Mouse (Mus musculus) kidney, postnatal 0 days (tissue): ENCODE results near the gene Ank2. TPM values are rescaled to one million over a fixed set of nuclear protein-coding genes. Genes with fewer than 3 reads are reported as not detected.
"Not testable (repeated sequence)": the region's sequence is repeated elsewhere in the genome, so short reads cannot be mapped to it uniquely, and the experiment has no call there.

ENCODE experiments used
- ATAC-seq: fragments of 200-750 bp; cut with Nextera tagmentation; replicated peaks from 2 replicates; pipeline ENCODE4 v1.8.0; 2017; ENCODE audit warnings: low read depth, moderate number of reproducible peaks, moderate TSS enrichment, moderate library complexity; ENCODE audit not compliant: low FRiP score
- DNase-seq: peaks from one replicate; pipeline ENCODE4 v3.0.0-alpha.2; 2016; ENCODE audit warnings: low spot score
- H3K27ac ChIP-seq: fragments of 300-500 bp; sonication (generic); 2 replicates; pipeline ENCODE4 v1.5.1; 2014; ENCODE audit warnings: mild to moderate bottlenecking
- H3K27me3 ChIP-seq: fragments of 300-500 bp; sonication (generic); 2 replicates; pipeline ENCODE4 v1.6.1; 2014; ENCODE audit warnings: low read length, mixed read lengths; ENCODE audit not compliant: insufficient read depth
- H3K36me3 ChIP-seq: fragments of 300-500 bp; sonication (generic); 2 replicates; pipeline ENCODE4 v1.6.1; 2014; ENCODE audit warnings: low read length, mixed read lengths; ENCODE audit not compliant: insufficient read depth
- H3K4me1 ChIP-seq: fragments of 300-500 bp; sonication (generic); replicated peaks from 2 replicates; pipeline ENCODE4 v1.6.1; 2014; ENCODE audit warnings: antibody characterized with exemption, low read length, mixed read lengths; ENCODE audit not compliant: insufficient read depth
- H3K4me2 ChIP-seq: fragments of 300-500 bp; sonication (generic); 2 replicates; pipeline ENCODE4 v1.6.1; 2014; ENCODE audit warnings: mild to moderate bottlenecking, low read length, moderate library complexity, mixed read lengths
- H3K4me3 ChIP-seq: fragments of 300-500 bp; sonication (generic); replicated peaks from 2 replicates; pipeline ENCODE4 v1.5.1; 2014; ENCODE audit warnings: low read depth, low read length
- H3K9ac ChIP-seq: fragments of 300-500 bp; sonication (generic); 2 replicates; pipeline ENCODE4 v1.6.1; 2014; ENCODE audit warnings: low read depth, low read length
- H3K9me3 ChIP-seq: fragments of 300-500 bp; sonication (generic); replicated peaks from 2 replicates; pipeline ENCODE4 v1.6.1; 2016; ENCODE audit warnings: low read length, inconsistent platforms, mixed read lengths
- CTCF ChIP-seq: IDR thresholded peaks from 2 replicates; pipeline ENCODE4 v1.5.1; 2016; ENCODE audit warnings: antibody characterized with exemption, low read depth, mild to moderate bottlenecking, moderate library complexity
- WGBS: fragments of 180-500 bp; shearing (Covaris S2); extraction: QIAGEN DNeasy Blood & Tissue Kit; methylation state at CpG from one replicate; pipeline ENCODE4 v1.1.7; 2014; 5-methylcytosine and 5-hydroxymethylcytosine counted together
- polyA plus RNA-seq: library from polyadenylated mRNA; unstranded; fragments of >200 nt; fragmentation: Nextera tagmentation; extraction: Ambion mirVana; gene quantifications from 2 replicates; pipeline ENCODE4 v1.2.1, GENCODE M21; 2015

Gene Ank2
- polyA plus RNA-seq, 1 experiment from 2014 or later = 4.1 TPM

DNA sequence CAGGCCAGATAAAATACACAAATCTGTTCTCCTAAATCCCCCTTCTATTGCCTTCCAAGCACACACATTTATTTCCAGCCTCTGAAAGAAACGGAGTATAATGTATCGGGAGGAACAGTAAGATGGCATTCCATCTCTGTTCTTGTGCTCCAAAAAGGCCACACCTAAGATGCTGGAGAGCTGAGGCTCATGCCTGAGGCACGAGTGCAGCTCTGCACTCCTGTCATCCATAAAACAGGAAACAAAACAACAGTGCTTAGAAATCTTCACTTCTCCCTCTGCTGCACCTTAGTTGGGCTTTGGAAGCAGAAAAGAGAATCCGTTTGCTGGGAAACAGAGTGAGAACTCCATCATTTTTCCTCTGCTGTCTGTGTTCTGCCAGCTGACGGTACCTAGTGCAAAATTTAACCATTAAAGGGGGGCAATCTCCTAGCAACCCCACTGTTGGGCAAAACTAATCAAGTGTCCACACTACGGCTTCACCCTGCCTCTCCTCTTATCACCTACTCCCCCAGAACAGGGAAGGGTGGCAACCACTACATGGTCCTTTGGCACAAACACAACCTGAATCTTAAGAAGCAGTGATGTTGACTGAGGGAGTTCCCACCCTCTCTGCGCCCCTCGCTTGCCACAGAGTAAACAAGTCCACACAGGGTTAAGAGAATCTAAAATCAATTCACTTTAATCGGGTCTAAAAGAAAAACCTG is 91.1 kb downstream of the Ank2 start:
- Histone ChIP-seq H3K36me3 (no peaks in the 10 kb centered on the region), H3K4me1 (peaks cover 7% of the 10 kb centered on the region; the same call in 1 of the 2 replicates), H3K4me3 (peak overlapping the region; percentile 41), H3K27me3 (no peaks in the 10 kb centered on the region), H3K9me3 (no peaks in the 10 kb centered on the region), H3K4me2 (peak overlapping the region; percentile 82), H3K27ac (no peak overlapping the region), H3K9ac (peak overlapping the region; percentile 59; the same call in 1 of the 2 replicates)
- DNase-seq = peak; percentile 5
- 10% methylated on average over 9 of the region's 9 CpGs for WGBS
- TF ChIP-seq CTCF = no peak
- no peak for ATAC-seq

DNA sequence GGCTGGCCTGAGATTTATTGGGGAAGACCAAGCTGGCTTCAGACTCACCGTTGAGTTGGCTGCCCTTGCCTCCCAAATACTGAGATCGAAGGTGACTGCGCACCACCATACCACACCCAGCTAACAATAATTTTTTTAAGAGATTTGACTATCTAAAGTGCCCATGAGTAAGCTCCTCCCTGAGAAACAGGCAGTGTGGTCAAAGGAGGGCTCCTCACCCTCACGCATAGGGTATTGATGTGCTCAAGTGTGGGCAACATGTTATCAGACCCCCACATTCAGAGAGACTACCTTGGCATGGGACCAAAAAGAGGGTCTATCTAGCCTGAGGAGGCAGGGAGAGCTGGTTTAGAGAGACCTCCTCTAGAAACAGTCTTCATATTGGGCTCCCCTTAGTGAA is 92.3 kb downstream of the Ank2 start:
- Histone ChIP-seq H3K4me3 (no peak overlapping the region), H3K9me3 (no peaks in the 10 kb centered on the region), H3K27ac (no peak overlapping the region), H3K36me3 (no peaks in the 10 kb centered on the region), H3K27me3 (no peaks in the 10 kb centered on the region), H3K4me2 (no peak overlapping the region), H3K4me1 (peaks cover 7% of the 10 kb centered on the region; the same call in 1 of the 2 replicates), H3K9ac (no peak overlapping the region)
- DNase-seq (no peak), ATAC-seq (no peak)
- 94% methylated on average over 4 of the region's 4 CpGs for WGBS
- TF ChIP-seq CTCF = no peak

- H3K36me3 ChIP-seq = no peaks in the 10 kb centered on the region
- ATAC-seq (no peak), DNase-seq (no peak)
- H3K9ac ChIP-seq = no peak overlapping the region
- no peak for TF ChIP-seq CTCF
- 69% methylated on average over 3 of the region's 3 CpGs for WGBS
- no peaks in the 10 kb centered on the region for H3K27me3 ChIP-seq
- H3K27ac ChIP-seq = no peak overlapping the region
- H3K4me3 ChIP-seq = no peak overlapping the region
- H3K4me2 ChIP-seq = no peak overlapping the region
- no peaks in the 10 kb centered on the region for H3K9me3 ChIP-seq
- peaks cover 7% of the 10 kb centered on the region; the same call in 1 of the 2 replicates for H3K4me1 ChIP-seq
Observed at GRCm38 (mm10) chr3:127404371-127404770, 94.8 kb downstream of the Ank2 start.

DNA sequence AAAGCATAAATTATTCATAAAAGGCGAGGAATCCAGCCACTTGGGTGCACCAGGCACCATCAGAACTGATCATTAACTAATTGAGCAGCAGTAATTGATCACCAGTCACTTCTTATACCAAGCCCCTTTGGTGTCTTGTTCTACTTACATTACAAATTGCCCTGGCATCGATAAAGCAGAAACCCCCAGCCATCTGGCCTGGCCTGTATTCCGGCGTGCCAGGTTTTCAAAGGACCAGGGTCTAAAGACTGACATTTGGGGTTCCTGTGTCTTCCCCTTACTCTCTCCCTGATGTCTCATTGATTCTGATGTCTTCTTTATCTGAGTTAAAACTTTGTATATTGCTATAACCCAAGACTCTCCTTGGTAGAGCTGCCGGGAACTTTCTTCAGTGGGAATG is 98.2 kb downstream of the Ank2 start:
- no peak overlapping the region for H3K27ac ChIP-seq
- no peaks in the 10 kb centered on the region for H3K36me3 ChIP-seq
- WGBS = 91% methylated on average over 5 of the region's 5 CpGs
- H3K9me3 ChIP-seq = no peaks in the 10 kb centered on the region
- TF ChIP-seq CTCF = no peak
- H3K9ac ChIP-seq = no peak overlapping the region
- no peak overlapping the region for H3K4me2 ChIP-seq
- DNase-seq = no peak
- H3K4me1 ChIP-seq = no peaks in the 10 kb centered on the region
- H3K4me3 ChIP-seq = no peak overlapping the region
- H3K27me3 ChIP-seq = no peaks in the 10 kb centered on the region
- ATAC-seq = no peak

DNA sequence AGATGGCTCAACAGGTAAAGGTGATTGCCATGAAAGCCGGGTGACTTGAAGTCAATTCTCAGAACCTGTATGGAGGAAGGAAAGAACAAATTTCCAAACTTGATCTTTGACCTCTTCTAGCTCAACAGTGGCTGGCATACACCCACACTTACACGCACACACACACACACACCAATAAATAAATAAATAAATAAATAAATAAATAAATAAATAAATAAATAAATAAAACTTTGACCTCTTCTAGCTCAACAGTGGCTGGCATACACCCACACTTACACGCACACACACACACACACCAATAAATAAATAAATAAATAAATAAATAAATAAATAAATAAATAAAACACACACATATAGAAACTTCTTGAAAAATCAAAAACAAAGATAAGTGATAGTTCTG is 98.7 kb downstream of the Ank2 start:
- not testable (repeated sequence) for H3K4me2 ChIP-seq, H3K9me3 ChIP-seq, H3K36me3 ChIP-seq, H3K27ac ChIP-seq, DNase-seq, H3K9ac ChIP-seq, H3K27me3 ChIP-seq, H3K4me1 ChIP-seq, H3K4me3 ChIP-seq
- 93% methylated on average over 3 of the region's 3 CpGs for WGBS
- 0 out of 2 replicates have a peak, but pooled peaks have one; percentile 25 for ATAC-seq

DNA sequence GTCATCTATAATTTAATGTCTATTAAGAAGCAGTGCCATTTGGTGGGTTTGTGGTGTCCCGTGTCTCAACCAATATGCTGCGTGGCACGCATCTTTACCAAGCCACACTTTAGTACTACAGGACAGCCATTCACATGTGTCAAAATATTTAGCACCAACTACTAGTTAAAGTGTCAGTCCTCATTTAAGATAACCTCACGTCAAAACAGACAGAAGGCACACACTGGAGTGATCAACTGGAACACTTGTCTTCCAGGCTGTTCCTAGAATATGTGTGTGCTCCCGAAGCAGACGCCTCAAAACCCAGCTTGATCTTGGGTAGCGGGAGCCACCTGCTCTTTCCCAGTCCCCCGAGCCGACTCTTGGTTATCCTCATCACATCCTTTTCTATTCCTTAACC is 101.4 kb downstream of the Ank2 start:
- no peak for ATAC-seq
- WGBS = 92% methylated on average over 9 of the region's 9 CpGs
- H3K4me2 ChIP-seq = no peak overlapping the region

DNA sequence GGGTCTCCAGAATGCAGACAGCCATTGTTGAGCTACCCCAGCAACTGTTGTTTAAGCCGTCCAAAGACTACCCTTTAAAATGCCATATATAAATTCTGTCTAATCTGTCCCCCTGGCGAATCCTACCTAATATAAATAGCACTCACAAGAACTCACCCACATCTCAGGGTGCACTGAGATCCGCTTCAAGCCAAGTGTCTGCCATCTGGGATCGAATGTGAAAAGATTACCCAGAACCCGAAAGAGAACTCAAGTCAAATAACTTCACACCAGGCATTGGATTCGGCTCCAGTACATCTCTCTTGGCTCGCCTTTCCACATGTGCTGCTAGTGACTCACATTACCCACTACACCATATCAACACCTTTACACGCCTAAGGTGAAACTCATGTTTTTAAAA is 103.9 kb downstream of the Ank2 start:
- Histone ChIP-seq H3K36me3 (no peaks in the 10 kb centered on the region), H3K27me3 (no peaks in the 10 kb centered on the region), H3K9ac (no peak overlapping the region), H3K4me3 (no peak overlapping the region), H3K9me3 (no peaks in the 10 kb centered on the region), H3K4me2 (no peak overlapping the region), H3K27ac (no peak overlapping the region), H3K4me1 (no peaks in the 10 kb centered on the region)
- TF ChIP-seq CTCF = no peak
- WGBS = 90% methylated on average over 8 of the region's 8 CpGs
- DNase-seq (no peak), ATAC-seq (no peak)

More for the DNA sequence above, 101.4 kb downstream of the Ank2 start:
- no peaks in the 10 kb centered on the region for H3K27me3 ChIP-seq
- H3K36me3 ChIP-seq = no peaks in the 10 kb centered on the region
- H3K4me1 ChIP-seq = no peaks in the 10 kb centered on the region
- H3K9ac ChIP-seq = no peak overlapping the region
- DNase-seq = no peak
- H3K4me3 ChIP-seq = no peak overlapping the region
- TF ChIP-seq CTCF = no peak
- H3K27ac ChIP-seq = no peak overlapping the region
- H3K9me3 ChIP-seq = no peaks in the 10 kb centered on the region
